Mouse (Mus musculus) neutrophil, adult 59 days (primary cell): Measurements from ENCODE around the gene Imp3. TPM values are rescaled to one million over a fixed set of nuclear protein-coding genes. Genes with fewer than 3 reads are reported as not detected.

Experiments
- total RNA-seq, 2 experiments: library from RNA; stranded (reverse); gene quantifications; 1 replicate in 1 of 2; 2 replicates in 1 of 2; pipeline ENCODE4 v1.2.4; 2023

The Imp3 gene
- total RNA-seq, result 10 to 100 TPM; 34.5 to 37.8 TPM

DNA sequence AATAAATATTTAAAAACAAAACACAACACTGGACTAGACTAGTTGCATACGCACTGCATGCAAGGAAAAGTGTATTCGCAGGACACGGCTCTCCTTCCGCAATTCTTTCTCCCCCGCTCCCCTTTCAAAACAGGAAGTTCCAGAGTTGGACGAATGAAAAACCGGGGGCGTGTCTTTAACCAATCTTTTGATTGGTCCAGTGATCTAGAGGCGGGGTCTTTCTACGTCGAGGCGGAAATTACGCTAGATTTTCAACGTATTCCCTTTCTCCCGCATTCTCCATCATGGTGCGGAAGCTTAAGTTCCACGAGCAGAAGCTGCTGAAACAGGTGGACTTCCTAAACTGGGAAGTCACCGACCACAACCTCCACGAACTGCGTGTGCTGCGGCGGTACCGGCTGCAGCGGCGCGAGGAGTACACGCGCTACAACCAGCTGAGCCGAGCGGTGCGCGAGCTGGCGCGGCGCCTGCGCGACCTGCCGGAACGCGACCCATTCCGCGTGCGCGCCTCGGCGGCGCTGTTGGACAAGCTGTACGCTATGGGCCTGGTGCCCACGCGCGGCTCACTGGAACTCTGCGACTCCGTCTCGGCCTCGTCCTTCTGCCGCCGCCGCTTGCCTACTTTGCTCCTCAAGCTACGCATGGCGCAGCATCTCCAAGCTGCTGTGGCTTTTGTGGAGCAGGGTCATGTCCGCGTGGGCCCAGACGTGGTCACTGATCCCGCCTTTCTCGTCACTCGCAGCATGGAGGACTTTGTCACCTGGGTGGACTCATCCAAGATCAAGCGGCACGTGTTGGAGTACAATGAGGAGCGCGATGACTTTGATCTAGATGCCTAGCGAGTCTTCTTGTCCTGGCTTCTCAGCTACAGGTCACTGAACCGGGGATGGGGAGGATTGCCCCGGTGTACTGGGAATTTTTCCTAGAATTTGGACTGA, at the start of gene Imp3:
Gene Imp3, plus strand, starts transcription at position 253 of the 938 bp plus-strand sequence.

DNA sequence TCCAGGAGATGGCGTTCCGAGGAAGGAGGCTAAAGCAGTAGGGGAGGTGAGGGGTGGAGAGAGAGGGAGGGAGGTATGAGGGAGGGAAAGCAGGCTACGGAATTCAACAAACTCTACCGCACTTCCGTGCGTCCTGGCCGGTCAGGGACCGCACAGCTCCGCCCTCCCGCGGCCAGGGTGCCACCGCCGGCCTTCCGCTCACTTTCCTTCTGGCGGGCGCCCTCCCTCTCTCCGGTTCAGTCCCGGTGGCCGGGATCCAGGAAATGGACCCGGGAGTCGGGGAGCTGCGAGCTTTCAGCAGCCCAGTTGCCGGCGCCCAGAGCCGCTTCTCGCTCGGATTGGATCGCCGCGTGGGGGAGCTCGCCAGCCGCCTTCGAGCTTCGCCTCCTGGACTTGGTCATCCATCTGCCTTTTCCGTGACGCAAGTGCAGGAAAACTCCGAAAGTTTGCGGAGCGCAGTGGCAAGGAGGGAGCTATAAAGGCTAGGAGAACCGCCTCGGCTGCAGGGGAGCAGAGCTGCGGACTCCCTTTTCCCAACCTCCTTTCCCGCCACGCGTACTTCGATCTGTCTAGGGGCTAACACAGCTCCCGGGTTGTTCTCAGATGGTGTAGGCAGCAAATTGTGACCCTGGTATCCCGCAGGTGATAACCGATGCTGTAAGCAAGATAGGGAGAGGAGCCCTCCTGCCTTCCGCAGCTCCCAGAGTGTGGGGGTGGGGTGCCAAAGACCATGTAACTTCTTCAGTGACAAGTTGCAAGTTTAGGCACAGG, 9.0 kb upstream of the Imp3 start, which contains the start of gene Snx33:
Gene Snx33, minus strand, starts transcription at position 331 of the 771 bp plus-strand sequence.

DNA sequence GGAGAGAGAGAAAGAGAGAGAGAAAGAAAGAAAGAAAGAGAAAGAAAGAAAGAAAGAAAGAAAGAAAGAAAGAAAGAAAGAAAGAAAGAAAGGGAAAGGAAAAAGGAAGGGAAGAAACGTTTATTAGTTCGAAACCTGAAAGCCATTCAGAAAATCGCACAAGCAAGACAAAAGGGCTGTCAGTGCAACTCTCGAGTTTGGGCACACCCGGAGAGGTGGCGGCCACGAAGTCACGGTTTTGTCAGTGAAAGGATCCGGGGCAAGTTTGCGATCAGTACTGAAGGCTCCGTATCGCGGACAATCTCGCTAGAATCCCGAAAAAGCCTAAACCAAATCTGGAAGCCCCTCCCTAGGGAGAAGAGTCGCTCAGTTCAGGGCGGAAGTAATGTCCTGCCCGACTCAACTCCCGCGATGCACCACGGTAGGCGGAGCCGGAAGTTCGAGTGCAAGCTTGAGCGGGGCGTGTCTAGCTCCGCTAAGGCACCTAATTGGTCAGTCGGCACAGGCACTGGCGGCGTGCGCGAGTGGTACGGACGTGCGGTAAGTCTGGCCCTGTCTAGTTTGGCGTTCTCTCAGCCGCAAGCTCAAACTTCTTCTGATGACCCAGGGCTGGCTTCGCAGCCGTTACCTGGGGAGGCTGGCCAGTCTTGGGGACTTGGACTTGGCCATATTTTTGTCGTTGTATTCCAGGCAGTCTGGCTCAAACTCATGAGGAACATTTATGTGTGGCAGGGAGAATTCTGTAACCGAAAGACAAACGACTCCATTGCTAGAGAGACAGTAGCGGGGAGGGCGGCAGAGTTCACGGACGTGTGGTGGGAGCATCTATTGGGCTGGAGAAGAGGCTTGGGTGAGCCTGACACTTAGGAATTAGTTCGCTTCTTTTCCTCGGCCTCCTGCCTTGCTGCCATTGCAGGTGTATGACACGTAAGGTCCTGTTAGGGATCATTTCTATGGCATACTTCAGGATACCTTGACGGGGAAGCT, 13.4 kb downstream of the Imp3 start, which contains the start of gene Snupn:
Gene Snupn, plus strand, starts transcription at position 465 of the 987 bp plus-strand sequence.

Other genes with a start within 250 kb of the Imp3 start
- gene Lingo1, start 141.0 kb upstream of the Imp3 start, total RNA-seq, result not detected
- gene Odf3l1, start 72.8 kb upstream of the Imp3 start, total RNA-seq, result not detected
- gene Cspg4, start 72.4 kb upstream of the Imp3 start, total RNA-seq, result not detected
- 1 to 10 TPM; 2.3 to 3.2 TPM for gene Snx33, start 9.1 kb upstream of the Imp3 start, total RNA-seq
- 1 to 10 TPM; 1.8 to 2.2 TPM for gene Snupn, start 13.4 kb downstream of the Imp3 start, total RNA-seq
- 10 to 100 TPM; 17.4 to 18.5 TPM for gene Ptpn9, start 57.4 kb downstream of the Imp3 start, total RNA-seq
- gene Sin3a, start 134.6 kb downstream of the Imp3 start, total RNA-seq, result 10 to 100 TPM; 72.9 to 79.6 TPM
- 10 to 100 TPM; 56.3 to 73.7 TPM for gene Man2c1, start 193.2 kb downstream of the Imp3 start, total RNA-seq
- gene Neil1, start 210.8 kb downstream of the Imp3 start, total RNA-seq, result 1 to 10 TPM; 3.8 to 5.4 TPM
- gene Commd4, start 220.9 kb downstream of the Imp3 start, total RNA-seq, result 10 to 100 TPM; 47.1 to 64.3 TPM